Mouse (Mus musculus) liver, embryonic 16.5 days (tissue): ENCODE data around the gene Rpl34. TPM values are rescaled to one million over a fixed set of nuclear protein-coding genes. Genes with fewer than 3 reads are reported as not detected.

Experiments
- ATAC-seq: fragments of 200-750 bp; cut with Nextera tagmentation; 2 replicates; pipeline ENCODE4 v1.8.0; 2017; ENCODE audit warnings: low read depth, mild to moderate bottlenecking, moderate number of reproducible peaks, moderate library complexity
- H3K27ac ChIP-seq: fragments of 300-500 bp; sonication (generic); 2 replicates; pipeline ENCODE4 v1.5.1; 2014; ENCODE audit warnings: mild to moderate bottlenecking, low read length
- H3K27me3 ChIP-seq: fragments of 300-500 bp; sonication (generic); 2 replicates; pipeline ENCODE4 v1.6.1; 2014; ENCODE audit warnings: low read depth, low read length, mixed read lengths; ENCODE audit not compliant: control insufficient read depth, insufficient read depth
- H3K36me3 ChIP-seq: fragments of 300-500 bp; sonication (generic); 2 replicates; pipeline ENCODE4 v1.6.1; 2014; ENCODE audit warnings: mild to moderate bottlenecking; ENCODE audit not compliant: control insufficient read depth, insufficient read depth
- H3K4me1 ChIP-seq: fragments of 300-500 bp; sonication (generic); 2 replicates; pipeline ENCODE4 v1.6.1; 2014; ENCODE audit warnings: low read depth, low read length, mixed read lengths; ENCODE audit not compliant: control insufficient read depth
- H3K4me2 ChIP-seq: fragments of 300-500 bp; sonication (generic); 2 replicates; pipeline ENCODE4 v1.6.1; 2014; ENCODE audit warnings: low read depth, low read length, mixed read lengths
- H3K4me3 ChIP-seq: fragments of 300-500 bp; sonication (generic); 2 replicates; pipeline ENCODE4 v1.5.1; 2014; ENCODE audit warnings: low read depth, mild to moderate bottlenecking, low read length
- H3K9ac ChIP-seq: fragments of 300-500 bp; sonication (generic); 2 replicates; pipeline ENCODE4 v1.6.1; 2014; ENCODE audit warnings: low read depth, low read length
- H3K9me3 ChIP-seq: fragments of 300-500 bp; sonication (generic); replicated peaks from 2 replicates; pipeline ENCODE4 v1.6.1; 2016; ENCODE audit warnings: low read length; ENCODE audit not compliant: control insufficient read depth
- WGBS: fragments of 180-500 bp; shearing (Covaris S2); extraction: QIAGEN DNeasy Blood & Tissue Kit; methylation state at CpG from one replicate; pipeline ENCODE4 v1.1.7; 2014; ENCODE audit not compliant: insufficient replicate concordance; 5-methylcytosine and 5-hydroxymethylcytosine counted together
- polyA plus RNA-seq: library from polyadenylated mRNA; unstranded; fragments of >200 nt; fragmentation: Nextera tagmentation; extraction: Ambion mirVana; gene quantifications from 2 replicates; pipeline ENCODE4 v1.2.1, GENCODE M21; 2015

Rpl34 gene
- 445 and 513 TPM in 2 replicates for polyA plus RNA-seq

DNA sequence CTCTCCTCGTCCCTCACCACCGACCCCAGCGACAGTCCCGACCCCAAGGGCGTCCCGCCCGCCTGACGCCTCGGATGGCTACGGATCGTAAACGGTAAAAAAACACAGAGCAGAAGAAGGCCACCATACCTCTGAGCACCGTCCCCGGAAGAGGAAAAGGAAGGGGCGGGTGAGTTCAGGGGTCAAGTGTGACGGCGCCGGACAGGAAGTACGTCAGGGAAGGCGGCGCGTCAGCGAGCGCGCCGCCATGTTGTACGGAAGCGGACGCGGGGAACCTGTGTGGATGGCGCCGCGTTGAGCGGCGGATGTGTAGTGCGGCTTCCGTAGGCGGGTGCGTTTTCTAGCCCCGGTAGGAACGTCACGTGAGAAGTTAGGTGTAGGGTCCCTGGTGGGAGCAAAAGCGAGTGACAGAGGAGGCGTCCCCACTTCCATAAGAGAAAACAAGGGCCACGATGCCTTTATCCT, at the start of gene Rpl34:
Gene Rpl34, minus strand, starts transcription at position 210 of the 465 bp plus-strand sequence.
- Histone ChIP-seq H3K4me1 (peaks cover 16% of the 10 kb centered on the region), H3K27me3 (no peaks in the 10 kb centered on the region), H3K4me2 (peak within 1 kb of the TSS; percentile 75), H3K36me3 (peaks cover 35% of the 10 kb centered on the region), H3K27ac (peak within 1 kb of the TSS; percentile 79), H3K4me3 (peak within 1 kb of the TSS; percentile 99), H3K9ac (peak within 1 kb of the TSS; percentile 95), H3K9me3 (no peaks in the 10 kb centered on the region)
- WGBS, result under 1% methylated on average over 45 of the region's 45 CpGs
- ATAC-seq, result peak; percentile 100

DNA sequence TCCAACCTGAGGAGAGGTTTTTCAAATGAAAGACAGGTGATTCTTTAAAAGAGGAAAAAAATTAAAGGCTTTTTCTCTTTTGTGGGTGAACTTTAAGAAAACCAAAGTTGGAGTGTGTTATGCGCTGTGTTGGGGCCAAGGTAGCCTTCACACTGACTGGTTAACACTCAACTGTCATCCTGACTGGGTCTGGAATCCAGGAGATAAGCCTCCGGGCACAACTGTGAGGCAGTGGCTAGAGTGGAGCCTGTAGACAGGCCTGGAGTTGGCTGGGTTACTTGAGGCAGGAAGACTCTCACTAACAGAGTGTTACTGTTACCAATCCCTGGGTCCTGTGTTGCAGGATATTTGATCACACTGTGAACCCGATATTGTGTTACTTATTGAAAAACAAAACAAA, 38.0 kb upstream of the Rpl34 start:
- ATAC-seq, result no peak
- WGBS, result 37% methylated on average over 3 of the region's 3 CpGs
- H3K4me1 ChIP-seq, result no peaks in the 10 kb centered on the region
- H3K9ac ChIP-seq, result no peak overlapping the region
- H3K4me3 ChIP-seq, result no peak overlapping the region
- H3K27ac ChIP-seq, result no peak overlapping the region
- no peaks in the 10 kb centered on the region for H3K36me3 ChIP-seq
- H3K4me2 ChIP-seq, result no peak overlapping the region
- H3K9me3 ChIP-seq, result no peaks in the 10 kb centered on the region
- no peaks in the 10 kb centered on the region for H3K27me3 ChIP-seq

DNA sequence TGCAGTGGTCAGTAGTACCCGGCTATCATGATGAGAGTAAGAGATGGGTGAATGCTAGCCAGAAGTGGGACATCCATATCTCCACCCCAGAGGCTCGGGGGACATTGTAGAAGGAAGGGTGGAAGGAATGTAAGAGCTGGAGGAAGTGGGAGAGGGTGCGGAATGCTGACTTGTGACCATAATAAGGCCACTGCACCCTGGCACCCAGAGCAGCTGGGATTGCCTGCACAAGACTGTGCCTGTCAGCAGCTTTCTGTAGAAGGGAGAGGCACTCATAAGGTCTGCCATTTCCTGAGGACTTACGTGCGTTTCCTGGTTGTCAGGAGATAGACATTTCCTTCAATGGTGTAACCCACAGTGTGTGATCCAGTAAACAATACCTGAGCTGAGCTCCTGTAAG, 33.9 kb upstream of the Rpl34 start:
- Histone ChIP-seq H3K36me3 (no peaks in the 10 kb centered on the region), H3K27me3 (no peaks in the 10 kb centered on the region), H3K4me2 (no peak overlapping the region), H3K9ac (no peak overlapping the region), H3K27ac (no peak overlapping the region), H3K4me3 (no peak overlapping the region), H3K4me1 (no peaks in the 10 kb centered on the region), H3K9me3 (no peaks in the 10 kb centered on the region)
- WGBS, result 42% methylated on average over 5 of the region's 5 CpGs
- ATAC-seq, result no peak

DNA sequence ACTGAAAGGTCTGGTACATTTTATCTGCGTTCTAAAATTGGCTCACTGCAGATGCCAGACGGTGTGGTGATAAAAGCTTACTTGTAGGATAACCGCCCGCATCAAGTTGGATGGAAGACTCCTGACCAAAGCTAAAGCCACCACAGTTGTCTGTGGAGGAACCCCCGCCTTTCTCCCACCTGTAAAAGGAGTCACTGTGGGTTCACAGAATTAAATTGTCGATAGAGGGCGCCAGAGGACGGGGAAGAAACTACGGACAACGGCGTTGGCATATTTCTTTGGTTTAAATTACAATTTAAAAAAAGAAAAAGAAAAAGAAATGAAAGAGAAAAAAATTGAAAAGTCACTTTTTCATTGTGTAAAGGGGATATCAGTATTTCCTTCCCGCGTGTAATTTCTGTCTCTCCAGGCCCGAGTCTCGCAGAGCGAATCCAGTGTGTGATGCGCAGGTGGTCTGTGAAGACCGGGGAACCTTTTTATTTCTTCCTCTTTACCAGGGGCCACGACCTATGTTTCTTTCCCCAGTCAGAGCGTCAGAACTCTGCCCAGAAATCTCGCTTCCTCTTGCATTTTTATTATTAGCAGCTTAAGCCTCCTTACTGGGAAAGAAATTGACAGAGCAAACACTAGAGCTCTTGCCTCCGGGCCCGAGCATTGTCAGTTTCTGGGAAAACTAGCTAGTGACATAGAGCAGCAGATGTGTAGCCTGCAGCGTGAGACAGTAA, 30.7 kb upstream of the Rpl34 start:
- no peak for ATAC-seq
- no peak overlapping the region for H3K4me3 ChIP-seq
- no peak overlapping the region for H3K27ac ChIP-seq
- H3K4me2 ChIP-seq, result no peak overlapping the region
- H3K9me3 ChIP-seq, result no peaks in the 10 kb centered on the region
- 44% methylated on average over 24 of the region's 24 CpGs for WGBS
- H3K27me3 ChIP-seq, result no peaks in the 10 kb centered on the region
- no peak overlapping the region for H3K9ac ChIP-seq
- H3K4me1 ChIP-seq, result no peaks in the 10 kb centered on the region
- no peaks in the 10 kb centered on the region for H3K36me3 ChIP-seq

DNA sequence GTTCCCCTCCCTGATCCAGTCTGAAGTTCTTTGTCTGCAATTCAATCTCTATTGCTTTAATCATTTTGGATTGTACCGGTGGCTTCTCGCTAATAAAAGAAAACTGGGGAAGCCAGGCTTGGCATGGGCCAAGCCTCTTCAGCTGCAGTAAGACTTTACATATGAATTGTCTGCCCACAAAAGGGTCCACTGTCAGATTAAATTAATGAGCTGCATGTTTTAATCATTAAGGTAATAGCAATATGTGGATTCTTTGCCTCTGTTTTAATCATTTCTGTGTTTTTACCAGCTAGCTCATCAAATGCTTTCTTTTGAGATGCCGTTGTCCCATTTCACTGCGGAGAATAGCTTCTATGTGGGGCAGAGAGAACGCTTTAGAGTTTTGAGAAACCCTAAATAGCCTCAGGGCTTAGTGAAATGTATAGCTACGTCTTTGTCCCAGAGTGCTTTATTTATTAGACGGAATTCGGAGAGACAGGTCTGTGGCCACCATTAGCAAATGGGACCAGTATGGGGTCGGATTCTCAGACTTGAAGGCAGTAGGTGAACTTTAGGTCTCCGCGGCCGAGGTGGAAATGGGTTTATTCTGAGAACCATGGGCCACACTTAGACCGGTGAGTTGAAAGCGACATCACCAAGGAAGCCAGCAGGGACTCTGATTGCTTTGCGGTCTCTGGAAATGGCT, 28.1 kb upstream of the Rpl34 start:
- Histone ChIP-seq H3K27me3 (no peaks in the 10 kb centered on the region), H3K36me3 (no peaks in the 10 kb centered on the region), H3K4me2 (no peak overlapping the region), H3K9ac (no peak overlapping the region), H3K9me3 (no peaks in the 10 kb centered on the region), H3K27ac (no peak overlapping the region), H3K4me1 (no peaks in the 10 kb centered on the region), H3K4me3 (no peak overlapping the region)
- ATAC-seq, result no peak
- WGBS, result 75% methylated on average over 15 of the region's 15 CpGs

DNA sequence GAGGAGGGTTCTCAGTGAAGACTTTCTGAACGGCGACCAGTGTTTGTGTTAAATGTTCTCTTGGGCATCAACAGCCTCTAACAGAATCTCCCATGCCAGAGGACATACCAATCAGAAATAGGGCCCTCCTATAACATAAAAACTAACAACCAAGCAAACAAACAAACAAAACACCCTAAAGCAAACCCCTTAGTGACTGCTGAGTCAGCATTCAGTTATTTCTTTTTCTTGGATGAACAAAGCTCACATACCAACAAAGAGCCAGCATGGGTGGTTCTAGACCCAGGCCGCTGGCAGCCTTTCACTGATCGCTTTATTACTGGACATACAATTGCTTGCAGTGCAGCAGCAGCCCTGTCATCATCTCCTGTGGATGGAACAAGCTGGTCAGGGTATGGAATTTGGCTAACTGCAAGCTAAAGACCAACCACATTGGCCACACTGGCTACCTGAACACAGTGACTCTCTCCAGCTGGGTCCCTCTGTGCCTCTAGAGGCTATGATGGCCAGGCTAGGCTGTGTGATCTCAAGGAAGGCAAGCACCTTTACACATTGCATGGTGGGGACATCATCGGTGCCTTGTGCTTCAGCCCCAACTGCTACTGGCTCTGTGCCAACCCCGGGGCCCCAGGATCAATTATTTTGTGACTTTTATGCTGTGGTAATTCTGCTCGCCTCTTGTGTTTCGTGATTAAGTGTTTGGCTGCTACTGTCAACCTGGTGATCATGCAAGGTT, 27.1 kb upstream of the Rpl34 start:
- H3K4me1 ChIP-seq, result no peaks in the 10 kb centered on the region
- no peaks in the 10 kb centered on the region for H3K36me3 ChIP-seq
- WGBS, result 68% methylated on average over 8 of the region's 8 CpGs
- ATAC-seq, result no peak
- no peak overlapping the region for H3K4me2 ChIP-seq
- H3K9ac ChIP-seq, result no peak overlapping the region
- no peaks in the 10 kb centered on the region for H3K9me3 ChIP-seq
- no peak overlapping the region for H3K4me3 ChIP-seq
- H3K27ac ChIP-seq, result no peak overlapping the region
- H3K27me3 ChIP-seq, result no peaks in the 10 kb centered on the region

DNA sequence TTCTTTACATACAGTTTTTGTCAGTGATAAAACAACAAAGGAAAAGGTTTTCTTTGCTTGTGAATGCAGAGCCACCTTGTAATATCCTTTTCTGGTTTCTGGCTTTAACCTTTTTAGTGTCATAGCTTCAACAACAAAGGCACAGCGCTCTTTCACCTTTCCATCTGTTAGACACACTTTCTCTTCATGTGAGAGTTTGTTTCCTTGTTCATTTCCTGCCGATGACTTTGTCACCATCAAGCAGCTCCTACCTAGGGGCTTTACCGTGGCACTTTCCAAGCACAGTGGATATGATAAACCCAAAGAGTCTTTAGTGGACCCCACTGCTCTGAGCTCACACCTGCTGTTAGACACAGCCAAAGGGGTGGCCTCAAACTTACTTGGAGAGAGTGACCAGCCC, 19.0 kb upstream of the Rpl34 start:
- no peak overlapping the region for H3K4me2 ChIP-seq
- H3K9me3 ChIP-seq, result no peaks in the 10 kb centered on the region
- H3K36me3 ChIP-seq, result no peaks in the 10 kb centered on the region
- no peaks in the 10 kb centered on the region for H3K4me1 ChIP-seq
- H3K9ac ChIP-seq, result no peak overlapping the region
- ATAC-seq, result no peak
- H3K27me3 ChIP-seq, result no peaks in the 10 kb centered on the region
- no peak overlapping the region for H3K4me3 ChIP-seq
- no peak overlapping the region for H3K27ac ChIP-seq
- 67% methylated on average over 3 of the region's 3 CpGs for WGBS

DNA sequence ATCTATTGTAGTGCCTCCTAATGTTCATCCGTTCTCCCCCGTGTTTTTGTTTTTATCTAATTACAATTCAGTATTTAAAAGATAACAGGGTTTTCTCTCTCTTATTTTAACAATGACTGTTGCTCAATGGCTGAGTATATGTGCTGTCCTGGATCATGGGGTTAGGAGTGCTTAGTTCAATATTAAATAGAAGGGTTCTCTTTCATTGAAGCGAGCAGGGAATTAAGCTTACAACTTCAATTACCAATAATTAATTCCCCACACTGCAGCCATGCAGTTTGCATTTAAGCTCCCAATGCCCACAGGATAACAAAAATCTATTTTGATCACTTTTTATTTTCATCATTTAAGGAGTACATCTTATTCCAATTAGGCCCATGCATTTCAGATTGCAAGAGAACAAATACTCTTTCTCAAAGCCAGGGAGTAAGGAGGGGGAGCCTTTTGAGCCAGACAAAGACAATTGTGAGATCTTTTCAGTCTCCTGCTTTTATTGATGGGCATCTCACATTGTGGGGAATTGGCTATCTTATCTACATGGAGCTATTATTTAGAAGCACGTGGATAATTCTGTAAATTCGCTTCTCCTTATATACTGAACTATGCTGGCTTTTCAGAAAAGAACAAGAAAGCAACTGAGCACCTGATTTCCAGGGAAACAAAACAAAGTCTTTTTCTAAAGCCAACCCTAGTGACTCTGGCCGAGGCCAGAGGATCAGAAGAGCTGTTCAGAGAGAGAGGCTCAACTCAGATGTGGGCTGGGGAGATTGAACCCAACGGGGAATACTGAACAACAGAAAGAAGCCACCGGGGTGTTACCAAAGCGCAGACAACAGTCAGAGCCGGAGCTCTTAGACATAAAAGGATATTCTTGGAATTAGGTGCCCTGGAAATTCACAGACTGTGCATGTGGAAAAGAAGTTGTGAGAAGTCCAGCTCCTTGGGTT, 16.7 kb upstream of the Rpl34 start:
- no peaks in the 10 kb centered on the region for H3K36me3 ChIP-seq
- H3K27me3 ChIP-seq, result no peaks in the 10 kb centered on the region
- no peaks in the 10 kb centered on the region for H3K9me3 ChIP-seq
- ATAC-seq, result no peak
- no peak overlapping the region for H3K27ac ChIP-seq
- no peak overlapping the region for H3K4me2 ChIP-seq
- no peak overlapping the region for H3K9ac ChIP-seq
- no peak overlapping the region for H3K4me3 ChIP-seq
- no peaks in the 10 kb centered on the region for H3K4me1 ChIP-seq
- 64% methylated on average over 10 of the region's 10 CpGs for WGBS
